Mouse (Mus musculus) embryonic facial prominence, embryonic 11.5 days (tissue): Measurements from ENCODE around the gene Calcb. TPM values are rescaled to one million over a fixed set of nuclear protein-coding genes. Genes with fewer than 3 reads are reported as not detected.

Experiments
- polyA plus RNA-seq: library from polyadenylated mRNA; unstranded; fragments of >200 nt; fragmentation: Nextera tagmentation; extraction: Ambion mirVana; gene quantifications from 2 replicates; pipeline ENCODE4 v1.2.1, GENCODE M21; 2014

Gene Calcb
- polyA plus RNA-seq, 1 experiment from 2014 or later = 0.66 TPM

Other genes with a start within 250 kb of the Calcb start
- 2.0 and 3.0 TPM in 2 replicates for gene Cyp2r1, start 155.7 kb upstream of the Calcb start, polyA plus RNA-seq
- 9.7 and 11.7 TPM in 2 replicates for gene Calca, start 82.3 kb upstream of the Calcb start, polyA plus RNA-seq
- gene Insc, start 25.1 kb downstream of the Calcb start, polyA plus RNA-seq = 5.1 and 5.6 TPM in 2 replicates